Mouse (Mus musculus) Patski (cell line): ENCODE results near the gene Med13l. TPM values are rescaled to one million over a fixed set of nuclear protein-coding genes. Genes with fewer than 3 reads are reported as not detected.

Source experiments
- ATAC-seq: fragments of 100-300 bp; one replicate; pipeline ENCODE4 v1.8.0; 2021
- CTCF ChIA-PET: fragments of 350-600 bp; sonication (Branson Sonifier 250); formaldehyde crosslinking; loops from one replicate; lab custom pipeline; 2022; ENCODE audit warnings: inconsistent platforms; lab: Charles Lee
- POLR2A ChIA-PET: fragments of 350-600 bp; sonication (Branson Sonifier 250); formaldehyde crosslinking; loops from one replicate; lab custom pipeline; 2022; ENCODE audit warnings: antibody characterized with exemption, inconsistent platforms; lab: Charles Lee
- DNase-seq: peaks from one replicate; pipeline ENCODE4 v3.0.0-alpha.2; 2011; ENCODE audit warnings: low read depth, low spot score
- H3K27me3 ChIP-seq: fragments of 371-371 bp; one replicate; pipeline ENCODE4 v1.5.1; 2021
- CTCF ChIP-seq: fragments of 100-300 bp; IDR thresholded peaks from one replicate; pipeline ENCODE4 v1.5.1; 2021
- in situ Hi-C: fragments of 300-500 bp; cut with MboI; formaldehyde crosslinking; loops from 3 replicates; pipeline ENCODE4 v1.11.1; 2018; ENCODE audit warnings: low pct_unique_long_range_greater_than_20kb, mixed read lengths
- polyA plus RNA-seq: library from polyadenylated mRNA; unstranded; gene quantifications from one replicate; pipeline ENCODE4 v1.2.3, GENCODE M21; 2021

The Med13l gene
- polyA plus RNA-seq, 1 experiment from 2014 or later = 35.3 TPM

- no peaks in the 10 kb centered on the region for H3K27me3 ChIP-seq
- ATAC-seq (no peak), DNase-seq (no peak)
- no peak for TF ChIP-seq CTCF
- CTCF ChIA-PET = interaction anchor here (0.6 to 1.5 kb wide), 2 partner anchors 13 to 41 kb away, joined by 3 read pairs; no protein-coding TSS in a partner anchor
- POLR2A ChIA-PET = no interaction called here
- in situ Hi-C loops = no loop called here
These were observed 76.2 kb downstream of the Med13l start for GRCm38 (mm10) chr5:118636399-118637369.

GRCm38 (mm10) chr5:118637931-118638330 is 77.5 kb downstream of the Med13l start:
- ATAC-seq = no peak
- no peaks in the 10 kb centered on the region for H3K27me3 ChIP-seq
- in situ Hi-C loops = no loop called here
- TF ChIP-seq CTCF = no peak
- POLR2A ChIA-PET = no interaction called here
- CTCF ChIA-PET = interaction anchor here (0.7 to 1.5 kb wide), 3 partner anchors 12 to 26 kb away, joined by 3 to 5 read pairs (median 3); no protein-coding TSS in a partner anchor
- DNase-seq = no peak

- in situ Hi-C loops = no loop called here
- TF ChIP-seq CTCF = no peak
- H3K27me3 ChIP-seq = no peaks in the 10 kb centered on the region
- DNase-seq (no peak), ATAC-seq (no peak)
- CTCF ChIA-PET = interaction anchor here (0.7 to 1.5 kb wide), 4 partner anchors 11 to 26 kb away, joined by 3 to 5 read pairs (median 3); no protein-coding TSS in a partner anchor
- POLR2A ChIA-PET = no interaction called here
These were observed 78.1 kb downstream of the Med13l start for GRCm38 (mm10) chr5:118638534-118639109.

GRCm38 (mm10) chr5:118639117-118639707 is 78.7 kb downstream of the Med13l start:
- DNase-seq (no peak), ATAC-seq (no peak)
- ChIA-PET CTCF (interaction anchor here (0.8 to 1.2 kb wide), 2 partner anchors 13 to 41 kb away, joined by 3 read pairs; no protein-coding TSS in a partner anchor), POLR2A (interaction anchor here (0.6 kb wide), 2 partner anchors 46 to 155 kb away, joined by 3 read pairs; no protein-coding TSS in a partner anchor)
- in situ Hi-C loops = no loop called here
- no peaks in the 10 kb centered on the region for H3K27me3 ChIP-seq
- TF ChIP-seq CTCF = no peak

GRCm38 (mm10) chr5:118644041-118644440 is 83.6 kb downstream of the Med13l start:
- TF ChIP-seq CTCF = no peak
- ATAC-seq = no peak
- DNase-seq = no peak
- H3K27me3 ChIP-seq = no peaks in the 10 kb centered on the region
- POLR2A ChIA-PET = no interaction called here
- in situ Hi-C loops = no loop called here
- CTCF ChIA-PET = interaction anchor here (1.0 to 1.4 kb wide), 2 partner anchors 13 to 16 kb away, joined by 3 to 5 read pairs; no protein-coding TSS in a partner anchor

- no peaks in the 10 kb centered on the region for H3K27me3 ChIP-seq
- ChIA-PET POLR2A (no interaction called here), CTCF (interaction anchor here (1.0 to 1.4 kb wide), 3 partner anchors 14 to 49 kb away, joined by 3 to 5 read pairs (median 3); no protein-coding TSS in a partner anchor)
- ATAC-seq (no peak), DNase-seq (no peak)
- in situ Hi-C loops = no loop called here
- no peak for TF ChIP-seq CTCF
These were observed 84.0 kb downstream of the Med13l start for GRCm38 (mm10) chr5:118644511-118644910.

- DNase-seq = no peak
- no peak for ATAC-seq
- in situ Hi-C loops = no loop called here
- CTCF ChIA-PET = interaction anchor here (1.1 to 1.4 kb wide), 2 partner anchors 17 to 50 kb away, joined by 3 read pairs; no protein-coding TSS in a partner anchor
- no peak for TF ChIP-seq CTCF
- POLR2A ChIA-PET = no interaction called here
- H3K27me3 ChIP-seq = no peaks in the 10 kb centered on the region
These were observed 84.8 kb downstream of the Med13l start for GRCm38 (mm10) chr5:118645196-118645805.

- in situ Hi-C loops = no loop called here
- ChIA-PET CTCF (no interaction called here), POLR2A (no interaction called here)
- H3K27me3 ChIP-seq = no peaks in the 10 kb centered on the region
- ATAC-seq = no peak
- no peak for TF ChIP-seq CTCF
- DNase-seq = no peak
These were observed 86.4 kb downstream of the Med13l start for GRCm38 (mm10) chr5:118646897-118647296.

GRCm38 (mm10) chr5:118647384-118647783 is 86.9 kb downstream of the Med13l start:
- no peak for DNase-seq
- in situ Hi-C loops = no loop called here
- CTCF ChIA-PET = interaction anchor here (1.5 kb wide), 1 partner anchor 52 kb away, joined by 3 read pairs; no protein-coding TSS in a partner anchor
- H3K27me3 ChIP-seq = no peaks in the 10 kb centered on the region
- POLR2A ChIA-PET = no interaction called here
- TF ChIP-seq CTCF = no peak
- ATAC-seq = no peak
